Mouse (Mus musculus): ENCODE results near the gene Dixdc1. TPM values are rescaled to one million over a fixed set of nuclear protein-coding genes. Genes with fewer than 3 reads are reported as not detected.
A peak's percentile ranks its signal among the peaks of the same experiment; 100 is the strongest.

Dixdc1 gene
- polyA plus RNA-seq, 1 experiment from 2014 or later: 7.5 TPM

- DNase-seq (ENCODE audit: low spot score): no peak
- H3K27ac ChIP-seq: no peak overlapping the region
- H3K9me3 ChIP-seq (replicated peaks; ENCODE audit: low read length): no peaks in the 10 kb centered on the region
- 82% methylated on average over 6 of the region's 6 CpGs for WGBS
- H3K4me2 ChIP-seq (ENCODE audit: low read length): no peak overlapping the region
- no peak for TF ChIP-seq CTCF (IDR thresholded peaks at IDR 0.05; ENCODE audit: low read depth)
- no peaks in the 10 kb centered on the region for H3K4me1 ChIP-seq (replicated peaks; ENCODE audit: insufficient read depth, low read length)
- no peak overlapping the region for H3K4me3 ChIP-seq (replicated peaks; ENCODE audit: low read depth, low read length)
- H3K27me3 ChIP-seq (ENCODE audit: insufficient read depth, low read length): no peaks in the 10 kb centered on the region
- ATAC-seq (replicated peaks; ENCODE audit: low FRiP score, low read depth): no peak
- H3K9ac ChIP-seq (ENCODE audit: low read depth, low read length): no peak overlapping the region
- no peaks in the 10 kb centered on the region for H3K36me3 ChIP-seq (ENCODE audit: insufficient read depth, low read length)
These were observed 72.9 kb downstream of the Dixdc1 start for GRCm38 (mm10) chr9:50666442-50666841.

- H3K4me3 ChIP-seq (replicated peaks; ENCODE audit: low read depth, low read length): no peak overlapping the region
- H3K36me3 ChIP-seq (ENCODE audit: insufficient read depth, low read length): no peaks in the 10 kb centered on the region
- H3K4me1 ChIP-seq (replicated peaks; ENCODE audit: insufficient read depth, low read length): no peaks in the 10 kb centered on the region
- no peak overlapping the region for H3K27ac ChIP-seq
- H3K9me3 ChIP-seq (replicated peaks; ENCODE audit: low read length): no peaks in the 10 kb centered on the region
- H3K4me2 ChIP-seq (ENCODE audit: low read length): no peak overlapping the region
- WGBS: 89% methylated on average over 5 of the region's 5 CpGs
- TF ChIP-seq CTCF (IDR thresholded peaks at IDR 0.05; ENCODE audit: low read depth): no peak
- ATAC-seq (replicated peaks; ENCODE audit: low FRiP score, low read depth) (no peak), DNase-seq (ENCODE audit: low spot score) (no peak)
- H3K9ac ChIP-seq (ENCODE audit: low read depth, low read length): no peak overlapping the region
- no peaks in the 10 kb centered on the region for H3K27me3 ChIP-seq (ENCODE audit: insufficient read depth, low read length)
These were observed 74.5 kb downstream of the Dixdc1 start for GRCm38 (mm10) chr9:50664826-50665225.

- Histone ChIP-seq H3K27me3 (ENCODE audit: insufficient read depth, low read length) (no peaks in the 10 kb centered on the region), H3K27ac (peak overlapping the region; percentile 87; the same call in 1 of the 2 replicates), H3K9ac (ENCODE audit: low read depth, low read length) (peak overlapping the region; percentile 94; the same call in 1 of the 2 replicates), H3K4me1 (replicated peaks; ENCODE audit: insufficient read depth, low read length) (peaks cover 4% of the 10 kb centered on the region; the same call in 1 of the 2 replicates), H3K36me3 (ENCODE audit: insufficient read depth, low read length) (0 out of 2 replicates have a peak, but pooled peaks cover 4% of the 10 kb centered on the region), H3K9me3 (replicated peaks; ENCODE audit: low read length) (no peaks in the 10 kb centered on the region), H3K4me2 (ENCODE audit: low read length) (peak overlapping the region; percentile 75), H3K4me3 (replicated peaks; ENCODE audit: low read depth, low read length) (peak overlapping the region; percentile 91)
- no peak for TF ChIP-seq CTCF (IDR thresholded peaks at IDR 0.05; ENCODE audit: low read depth)
- WGBS: 16% methylated on average over 12 of the region's 12 CpGs
- peak; percentile 34; the same call in 1 of the 2 replicates for ATAC-seq (replicated peaks; ENCODE audit: low FRiP score, low read depth)
- peak; percentile 36 for DNase-seq (ENCODE audit: low spot score)
These were observed 78.9 kb downstream of the Dixdc1 start for GRCm38 (mm10) chr9:50660431-50660830.

- DNase-seq (ENCODE audit: low spot score) (peak; percentile 91), ATAC-seq (replicated peaks; ENCODE audit: low FRiP score, low read depth) (peak; percentile 92)
- peak within 1 kb of the TSS; percentile 91 for H3K4me3 ChIP-seq (replicated peaks; ENCODE audit: low read depth, low read length)
- H3K4me2 ChIP-seq (ENCODE audit: low read length): peak within 1 kb of the TSS; percentile 75
- under 1% methylated on average over 63 of the region's 63 CpGs for WGBS
- peak within 1 kb of the TSS; percentile 94 for H3K9ac ChIP-seq (ENCODE audit: low read depth, low read length)
- TF ChIP-seq CTCF (IDR thresholded peaks at IDR 0.05; ENCODE audit: low read depth): 0 out of 2 replicates have a peak, but pooled peaks have one; percentile 4
- no peaks in the 10 kb centered on the region for H3K27me3 ChIP-seq (ENCODE audit: insufficient read depth, low read length)
- no peaks in the 10 kb centered on the region for H3K9me3 ChIP-seq (replicated peaks; ENCODE audit: low read length)
- H3K36me3 ChIP-seq (ENCODE audit: insufficient read depth, low read length): 0 out of 2 replicates have a peak, but pooled peaks cover 4% of the 10 kb centered on the region
- peak within 1 kb of the TSS; percentile 87 for H3K27ac ChIP-seq
- peaks cover 4% of the 10 kb centered on the region; the same call in 1 of the 2 replicates for H3K4me1 ChIP-seq (replicated peaks; ENCODE audit: insufficient read depth, low read length)
These were observed 79.7 kb downstream of the Dixdc1 start, which contains the start of gene Dlat for GRCm38 (mm10) chr9:50659392-50660217. Dlat (minus strand) TSS chr9:50659780.

GRCm38 (mm10) chr9:50658941-50659388 lies 80.4 kb downstream of the Dixdc1 start:
- no peak for DNase-seq (ENCODE audit: low spot score)

GRCm38 (mm10) chr9:50658391-50658790 lies 80.9 kb downstream of the Dixdc1 start:
- DNase-seq (ENCODE audit: low spot score) (peak; percentile 14), ATAC-seq (replicated peaks; ENCODE audit: low FRiP score, low read depth) (no peak)
- Histone ChIP-seq H3K27ac (no peak overlapping the region), H3K4me1 (replicated peaks; ENCODE audit: insufficient read depth, low read length) (peaks cover 4% of the 10 kb centered on the region; the same call in 1 of the 2 replicates), H3K36me3 (ENCODE audit: insufficient read depth, low read length) (peaks cover 9% of the 10 kb centered on the region), H3K4me2 (ENCODE audit: low read length) (peak overlapping the region; percentile 75), H3K4me3 (replicated peaks; ENCODE audit: low read depth, low read length) (peak overlapping the region; percentile 91), H3K27me3 (ENCODE audit: insufficient read depth, low read length) (no peaks in the 10 kb centered on the region), H3K9me3 (replicated peaks; ENCODE audit: low read length) (no peaks in the 10 kb centered on the region), H3K9ac (ENCODE audit: low read depth, low read length) (peak overlapping the region; percentile 94; the same call in 1 of the 2 replicates)
- WGBS: 25% methylated on average over 5 of the region's 5 CpGs
- no peak for TF ChIP-seq CTCF (IDR thresholded peaks at IDR 0.05; ENCODE audit: low read depth)

More at GRCm38 (mm10) chr9:50658941-50659388, 80.4 kb downstream of the Dixdc1 start:
- peak; percentile 6; the same call in 1 of the 2 replicates for ATAC-seq (replicated peaks; ENCODE audit: low FRiP score, low read depth)
- Histone ChIP-seq H3K36me3 (ENCODE audit: insufficient read depth, low read length) (0 out of 2 replicates have a peak, but pooled peaks cover 4% of the 10 kb centered on the region), H3K27ac (peak overlapping the region; percentile 87), H3K27me3 (ENCODE audit: insufficient read depth, low read length) (no peaks in the 10 kb centered on the region), H3K9ac (ENCODE audit: low read depth, low read length) (peak overlapping the region; percentile 94), H3K4me2 (ENCODE audit: low read length) (peak overlapping the region; percentile 75), H3K4me3 (replicated peaks; ENCODE audit: low read depth, low read length) (peak overlapping the region; percentile 91), H3K4me1 (replicated peaks; ENCODE audit: insufficient read depth, low read length) (peaks cover 4% of the 10 kb centered on the region; the same call in 1 of the 2 replicates), H3K9me3 (replicated peaks; ENCODE audit: low read length) (no peaks in the 10 kb centered on the region)
- WGBS: 0% methylated on average over 24 of the region's 28 CpGs
- no peak for TF ChIP-seq CTCF (IDR thresholded peaks at IDR 0.05; ENCODE audit: low read depth)

Measured in kidney, postnatal 0 days (tissue).